Mouse (Mus musculus) small intestine, adult 2 months (tissue): Measurements from ENCODE around the gene 4933411K16Rik.
A peak's percentile ranks its signal among the peaks of the same experiment; 100 is the strongest.

ENCODE experiments used
- CTCF ChIP-seq: fragments of 200-500 bp; IDR thresholded peaks from 2 replicates; pipeline ENCODE4 v1.5.1; 2012; ENCODE audit warnings: low read depth, mild to moderate bottlenecking, control low read depth, inconsistent platforms, low read length, moderate library complexity, mixed read lengths; ENCODE audit not compliant: insufficient replicate concordance, insufficient read length; ENCODE audit errors: extremely low read depth
- POLR2A ChIP-seq: fragments of 200-500 bp; IDR thresholded peaks from 2 replicates; pipeline ENCODE4 v1.6.1; 2012; ENCODE audit warnings: low read depth, mild to moderate bottlenecking, control low read depth, inconsistent platforms, low read length, moderate library complexity

DNA sequence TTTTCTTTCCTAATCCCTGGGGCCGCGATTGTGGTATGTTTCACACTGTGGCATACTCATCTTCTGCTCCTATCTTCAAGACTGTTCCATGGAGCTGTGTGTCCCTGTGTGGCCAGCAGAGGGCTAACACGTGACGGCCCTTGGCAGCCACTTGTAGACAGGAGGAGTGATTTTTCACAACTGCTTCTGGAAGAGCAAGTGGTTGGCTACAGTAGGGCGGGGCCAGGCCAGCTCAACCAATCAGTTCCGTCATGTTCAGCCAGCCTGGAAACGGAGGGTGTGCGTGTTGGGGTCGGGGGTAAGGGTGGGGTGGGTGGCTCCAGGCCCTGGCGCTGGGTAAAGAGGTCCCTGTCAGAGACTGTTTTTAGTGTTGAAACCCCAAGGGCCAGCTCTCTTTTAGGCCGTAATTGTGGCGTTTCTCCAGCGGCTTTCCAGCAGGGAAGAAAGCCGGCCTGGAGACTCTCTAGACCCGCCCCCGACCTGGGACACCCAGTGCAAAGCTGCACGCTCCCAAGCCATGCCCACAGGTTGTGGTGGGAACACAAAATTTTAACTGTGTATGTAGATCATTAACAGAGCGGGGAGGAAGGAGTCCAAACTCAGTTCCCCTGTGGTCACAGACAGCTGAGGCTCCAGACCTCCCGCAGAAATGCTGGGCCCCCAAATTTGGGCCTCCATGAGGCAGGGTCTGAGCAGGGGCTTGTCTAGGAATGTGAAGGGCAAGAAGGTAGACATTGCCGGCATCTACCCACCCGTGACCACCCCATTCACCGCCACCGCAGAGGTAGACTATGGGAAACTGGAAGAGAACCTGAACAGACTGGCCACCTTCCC is 6.6 kb upstream of the 4933411K16Rik start, which contains the start of gene Hoga1:
- TF ChIP-seq CTCF = peak; percentile 78; the same call in 1 of the 2 replicates
- 0 out of 2 replicates have a peak, but pooled peaks have one; percentile 10 for TF ChIP-seq POLR2A
